Mouse (Mus musculus) granulocyte monocyte progenitor cell, adult 5-6 weeks (primary cell): Measurements from ENCODE around the gene Copa. TPM values are rescaled to one million over a fixed set of nuclear protein-coding genes. Genes with fewer than 3 reads are reported as not detected.

Experiments
- ATAC-seq: replicated peaks from 2 replicates; pipeline ENCODE4 v1.8.0; 2016; ENCODE audit warnings: mild to moderate bottlenecking, moderate TSS enrichment, inconsistent platforms; ENCODE audit not compliant: poor library complexity, severe bottlenecking
- total RNA-seq, 2 experiments: library from RNA; stranded (forward) in 1 of 2; stranded (reverse) in 1 of 2; fragments of 200-712, 200-1000 nt in 1 of 2; fragments of >200 nt in 1 of 2; fragmentation: Nextera tagmentation in 1 of 2; gene quantifications; 2 replicates each; pipeline ENCODE4 v1.2.3; 2014 to 2017

Copa gene
- total RNA-seq (2014; fragmentation: Nextera tagmentation): 183 and 188 TPM in 2 replicates
- total RNA-seq (2017): 175 and 184 TPM in 2 replicates

DNA sequence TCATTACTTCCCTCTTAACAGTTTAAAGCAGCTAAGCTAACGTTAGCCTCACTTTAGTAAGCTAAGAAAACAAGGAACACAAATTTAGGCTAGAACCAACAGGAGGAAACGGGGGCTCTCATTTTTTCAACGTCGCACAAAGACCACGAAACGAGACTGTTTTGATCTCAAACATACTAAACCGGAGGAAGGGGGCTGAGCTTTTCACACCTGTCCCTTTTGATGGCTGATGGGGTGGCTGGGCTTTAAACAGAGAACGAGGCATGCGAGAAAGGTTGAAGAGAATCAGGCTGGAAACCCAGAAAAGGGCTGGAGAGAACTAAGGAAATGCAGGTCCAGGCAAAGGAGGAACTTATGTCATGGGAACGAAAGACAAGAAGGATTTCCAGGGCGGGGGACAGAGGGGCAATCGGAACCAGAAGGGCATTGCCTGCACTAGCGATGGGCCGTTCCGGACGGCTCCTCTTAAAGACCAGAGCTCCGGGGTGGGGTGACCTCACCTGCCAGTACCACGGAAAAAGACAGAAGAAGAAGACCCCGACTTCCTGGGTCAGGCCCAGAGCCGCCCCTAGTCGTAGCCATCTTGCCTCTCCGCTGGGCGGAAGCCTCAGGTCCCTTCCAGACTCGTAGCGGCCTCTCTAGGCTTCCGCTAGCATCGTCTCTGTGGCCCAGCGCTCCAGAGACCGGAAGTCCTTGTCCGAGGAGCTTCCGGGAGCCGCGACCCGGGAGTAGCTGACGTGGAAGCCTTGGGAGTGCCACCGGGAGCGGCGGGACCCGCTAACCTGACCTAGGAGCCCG is at the start of gene Copa, which contains the start of gene Ncstn:
Copa (plus strand) TSS at position 429 of the 798 bp plus-strand sequence.
Ncstn (minus strand) TSS at position 695 of the 798 bp plus-strand sequence.
- ATAC-seq: peak; percentile 97

DNA sequence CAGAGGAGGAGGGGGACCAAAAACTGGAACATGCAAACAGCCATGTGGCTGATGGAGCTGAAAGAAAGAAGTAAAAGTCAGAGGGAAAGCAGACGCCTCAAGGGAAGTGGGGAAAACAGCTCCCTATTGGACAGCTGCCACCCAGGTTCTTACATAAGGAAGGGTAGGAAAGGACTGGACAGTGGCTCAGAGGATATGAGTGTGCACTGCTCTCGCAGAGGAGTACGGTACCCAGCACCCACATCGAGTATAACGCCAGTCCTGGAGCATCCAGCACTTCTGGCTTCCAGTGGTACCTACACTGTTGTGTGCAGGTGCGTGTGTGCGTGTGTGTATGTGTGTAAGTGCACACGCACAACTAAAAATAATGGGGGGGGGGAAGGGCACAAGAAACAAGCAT is 35.9 kb upstream of the Copa start:
- peak; percentile 64 for ATAC-seq

DNA sequence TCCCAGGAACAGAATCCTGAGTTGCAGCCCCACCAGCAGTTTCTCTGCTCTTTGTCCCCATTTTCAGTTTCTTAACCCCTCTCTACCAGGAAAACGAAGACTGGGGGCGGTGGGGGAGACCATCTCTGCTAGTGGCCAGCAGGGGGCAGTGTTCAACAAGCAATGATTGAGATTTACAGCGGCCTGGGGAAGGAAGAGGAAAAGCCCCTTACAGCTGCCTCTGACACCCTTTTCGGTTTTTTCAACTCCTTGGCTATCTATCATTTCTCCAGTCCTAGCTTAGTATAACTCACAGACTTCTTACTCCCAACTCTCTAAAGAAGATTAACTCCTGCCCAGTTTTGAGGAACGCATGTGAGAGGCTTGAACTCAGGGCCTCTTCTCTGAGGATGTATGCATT is 35.4 kb upstream of the Copa start:
- peak; percentile 84 for ATAC-seq

DNA sequence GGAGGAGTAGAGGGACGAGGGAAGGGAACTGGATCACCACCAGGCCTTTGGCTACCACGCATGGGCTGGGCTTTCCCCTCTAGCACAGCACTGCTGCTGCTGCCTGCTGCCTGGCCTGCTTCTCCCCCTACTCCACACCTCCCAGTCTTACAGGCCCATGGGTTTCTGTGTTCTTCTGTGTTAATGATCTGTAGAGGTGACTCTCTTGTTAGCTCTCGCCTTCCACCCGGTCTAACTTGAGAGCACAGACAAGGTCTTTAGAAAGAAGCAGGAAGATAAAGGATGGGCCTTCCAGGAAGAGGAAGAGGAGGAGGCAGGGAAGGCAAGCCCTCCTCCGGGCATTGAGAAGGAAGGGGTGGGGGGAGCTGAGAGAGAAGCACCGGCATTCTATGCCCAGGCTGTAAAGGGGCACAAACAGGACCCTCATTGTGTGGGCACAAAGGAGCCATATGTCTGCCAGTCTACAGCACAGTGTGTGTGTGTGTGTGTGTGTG is 34.0 kb upstream of the Copa start:
- ATAC-seq: no peak

DNA sequence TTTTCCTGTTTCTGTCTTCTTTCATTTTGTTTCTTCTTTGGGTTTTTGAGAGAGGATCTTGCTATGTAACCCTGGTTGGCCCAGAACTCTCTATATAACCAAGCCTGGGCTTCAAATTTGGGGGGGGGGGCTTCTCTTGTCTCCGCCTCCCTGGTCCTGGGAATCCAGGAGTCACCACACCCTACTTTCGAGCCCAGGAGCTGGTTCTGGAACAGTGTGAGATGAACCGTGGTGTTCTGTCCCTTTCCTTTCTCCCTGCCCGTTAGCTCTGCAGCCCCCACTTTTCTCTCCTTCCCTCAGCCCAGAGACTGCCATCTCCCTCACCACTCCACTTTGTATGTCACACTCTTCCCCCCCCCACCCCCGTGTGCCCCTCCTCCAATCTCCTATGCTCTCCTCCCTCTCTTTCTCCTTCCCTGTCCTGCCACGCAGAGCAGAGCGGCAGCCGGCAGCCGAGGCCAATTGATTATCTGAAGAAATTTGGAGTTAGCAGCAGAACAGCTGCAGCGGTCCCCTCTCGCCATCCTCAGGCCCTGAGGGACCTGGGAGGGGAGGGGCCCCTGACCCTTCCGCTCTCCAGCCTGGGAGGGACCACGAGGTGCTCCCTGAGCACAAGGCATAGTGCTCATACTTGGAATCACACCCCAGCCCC is 33.1 kb upstream of the Copa start:
- ATAC-seq: no peak

DNA sequence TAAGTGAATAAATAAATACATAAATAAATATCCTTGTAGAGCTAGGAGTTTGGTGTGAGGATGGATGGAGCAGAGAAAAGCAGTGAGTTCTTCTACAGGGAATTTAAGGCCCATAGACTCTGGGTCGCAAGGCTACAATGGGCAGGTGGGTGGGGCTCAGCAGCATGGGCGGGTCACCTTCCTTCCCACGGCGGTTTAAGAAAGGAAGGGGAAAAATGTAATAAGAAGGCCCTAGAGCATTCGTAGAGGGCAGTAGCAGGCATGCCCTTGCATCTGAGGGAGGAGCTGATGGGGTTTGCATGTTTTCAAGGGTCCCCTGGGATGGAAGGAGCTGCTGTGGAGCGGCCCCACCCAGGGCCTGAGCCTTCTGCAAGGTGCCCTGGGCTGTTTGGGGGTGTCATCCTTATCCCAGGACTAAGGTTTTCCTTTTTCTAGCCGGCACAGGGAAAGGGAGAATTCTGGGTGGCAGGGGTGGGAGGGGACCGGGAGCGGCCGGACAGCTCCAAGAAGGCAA is 29.5 kb upstream of the Copa start:
- no peak for ATAC-seq

DNA sequence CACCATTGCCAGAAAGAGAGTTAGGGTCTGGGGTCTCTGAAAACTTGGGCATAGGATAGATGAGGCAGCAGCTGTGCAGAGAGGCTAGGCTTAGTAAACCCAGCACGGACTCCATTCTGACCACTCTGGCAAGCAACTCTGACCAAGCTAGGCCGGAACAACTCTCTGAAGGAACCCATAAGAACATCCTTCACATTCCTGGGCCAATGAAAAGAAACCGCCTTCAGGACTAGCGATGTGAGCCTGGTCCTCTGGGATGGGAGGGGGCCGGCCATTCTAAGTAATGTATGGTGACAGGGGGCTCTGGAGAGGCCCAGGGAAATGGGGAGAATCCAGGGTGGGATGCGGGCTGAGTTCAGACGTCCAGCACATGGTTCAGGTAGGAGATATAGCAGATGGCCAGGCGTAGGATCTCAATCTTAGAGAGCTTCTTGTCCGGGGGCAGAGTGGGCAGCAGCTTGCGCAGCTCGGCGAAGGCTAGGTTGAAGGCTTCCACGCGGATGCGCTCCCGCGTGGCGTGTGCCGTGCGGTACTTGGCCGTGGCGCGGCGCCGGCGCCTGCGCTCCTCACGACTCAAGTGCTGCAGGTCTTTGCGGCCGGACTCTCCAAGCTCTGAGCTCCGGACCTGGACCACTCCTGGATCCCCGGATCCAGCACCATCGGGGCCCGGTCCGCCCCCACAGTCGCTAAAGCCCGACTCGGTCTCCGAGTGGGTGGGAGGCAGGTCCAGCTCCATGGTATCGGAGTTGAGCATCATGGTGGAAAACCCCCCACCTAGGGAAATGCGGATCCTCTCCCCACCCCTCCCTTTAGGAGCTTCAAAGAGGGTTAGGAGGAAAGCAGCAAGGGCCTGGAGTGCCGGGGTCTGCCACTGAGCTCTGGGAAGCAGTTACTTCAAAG is 28.5 kb upstream of the Copa start:
- ATAC-seq: peak; percentile 46

DNA sequence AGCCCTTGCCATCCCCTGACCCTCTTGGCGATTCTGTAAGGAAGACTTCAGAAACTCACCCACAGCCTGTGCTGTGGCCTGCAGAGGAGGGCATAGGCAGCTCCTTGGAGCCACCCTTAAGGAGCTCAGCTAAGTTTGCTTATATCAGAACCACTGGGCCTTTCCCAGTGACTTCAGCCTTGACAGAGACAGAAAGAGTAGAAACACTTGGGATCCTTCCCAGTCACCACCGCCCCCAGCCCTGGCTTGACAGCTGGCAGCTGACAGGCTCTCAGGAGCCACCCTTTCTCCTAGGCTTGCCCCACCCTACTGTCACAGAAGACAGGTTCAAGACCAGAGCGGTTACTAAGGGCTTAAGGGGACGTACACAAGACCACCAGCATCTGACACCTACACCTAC is 26.1 kb upstream of the Copa start:
- no peak for ATAC-seq

DNA sequence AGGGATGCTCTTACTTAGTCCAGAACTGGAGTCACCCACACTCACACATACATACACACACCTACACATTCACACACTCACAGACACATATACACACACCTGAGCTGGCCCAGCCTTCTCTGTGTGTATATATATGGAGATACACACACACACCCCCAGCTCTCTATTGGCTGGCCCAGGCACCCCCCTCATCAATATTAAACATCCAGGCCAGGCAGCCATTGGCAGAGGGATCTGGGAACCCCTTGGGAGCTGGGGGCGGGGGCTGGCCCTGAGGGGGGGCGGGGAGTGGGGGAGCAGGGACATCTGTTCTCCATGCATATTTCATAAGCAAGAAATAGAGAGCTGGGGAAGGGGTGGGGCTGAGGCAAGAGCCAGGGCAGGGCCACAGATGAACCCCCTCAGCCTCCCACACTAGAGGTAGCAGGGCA is 24.8 kb upstream of the Copa start, which contains the start of gene Nhlh1:
Nhlh1 (minus strand) TSS at position 83 of the 431 bp plus-strand sequence.
- ATAC-seq: no peak

DNA sequence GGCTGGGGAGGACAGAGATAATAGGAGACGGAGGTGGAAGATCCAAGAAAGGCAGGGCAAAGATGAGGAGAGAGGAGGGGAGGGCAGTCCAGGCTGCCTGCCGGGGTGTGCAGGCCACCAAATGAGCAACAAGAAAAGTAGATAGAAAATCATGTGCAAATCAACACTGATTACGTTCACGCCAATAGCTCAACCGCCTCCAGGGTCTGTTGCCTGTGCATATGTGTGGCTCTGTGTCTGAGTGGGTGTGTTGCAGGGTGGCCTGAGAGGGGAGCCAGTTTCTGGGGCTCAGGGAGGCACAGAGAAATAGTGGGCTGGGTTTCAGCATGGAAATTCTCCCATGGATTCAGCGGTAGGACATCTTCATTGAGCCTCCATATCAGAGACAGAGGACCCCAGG is 24.0 kb upstream of the Copa start:
- no peak for ATAC-seq

DNA sequence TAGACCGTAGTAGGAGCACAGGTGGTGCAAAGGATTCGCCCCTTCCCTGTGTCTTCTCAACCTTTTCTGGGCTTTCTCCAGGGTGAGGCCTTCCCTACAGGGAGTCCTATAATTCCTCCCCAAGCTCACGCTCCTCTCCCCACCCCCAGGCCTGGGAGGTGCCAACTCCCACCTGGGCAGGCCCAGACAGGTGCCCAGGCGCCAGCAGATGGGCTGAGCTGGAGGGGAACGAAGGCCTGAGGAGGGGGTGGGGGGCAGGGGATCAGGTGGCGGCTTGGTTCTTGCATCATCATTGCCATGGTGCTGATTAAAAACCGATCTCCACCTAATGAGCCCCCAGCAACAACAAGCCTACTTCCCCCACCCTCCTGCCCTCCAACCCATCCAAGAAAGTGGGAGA is 23.5 kb upstream of the Copa start:
- no peak for ATAC-seq

DNA sequence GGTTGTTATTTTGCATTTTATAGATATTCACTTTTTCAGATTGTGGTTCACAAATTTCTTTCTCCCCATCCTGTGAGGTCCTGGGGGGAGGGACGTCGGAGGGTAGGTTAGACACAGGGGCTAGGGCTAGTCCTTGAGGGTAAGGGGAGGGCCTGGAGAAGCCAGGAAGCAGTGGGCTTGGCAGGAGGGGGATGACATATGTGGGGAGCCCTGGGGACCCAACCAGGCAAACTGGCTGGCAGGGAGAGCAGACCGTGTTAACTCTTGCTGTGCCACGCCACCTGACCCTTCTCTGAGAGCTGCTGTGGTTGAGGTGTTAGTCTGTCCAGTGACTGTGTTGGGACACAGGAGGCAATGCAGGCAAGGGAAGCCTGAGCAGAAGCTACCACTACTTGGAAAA is 21.7 kb upstream of the Copa start:
- no peak for ATAC-seq

DNA sequence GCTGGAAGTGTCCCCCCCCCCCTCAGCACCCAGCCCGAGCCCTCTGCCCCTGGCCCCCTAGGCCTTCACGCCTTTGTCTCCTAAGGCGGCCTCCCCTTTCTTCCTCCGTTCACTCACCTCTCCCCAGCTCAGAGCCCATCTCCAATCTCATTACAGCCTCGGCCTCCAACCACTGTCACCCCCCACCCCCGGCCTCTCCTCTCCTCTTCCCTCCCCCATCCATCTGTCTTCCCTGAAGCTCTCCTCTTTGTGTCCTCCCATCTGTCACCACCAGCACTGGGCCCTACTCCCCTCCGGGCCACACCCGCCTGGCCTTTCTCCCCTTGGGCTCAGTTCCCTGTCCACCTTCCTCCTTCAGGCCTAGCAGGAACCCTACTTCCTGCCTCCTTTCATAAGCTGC is 21.1 kb upstream of the Copa start:
- no peak for ATAC-seq

DNA sequence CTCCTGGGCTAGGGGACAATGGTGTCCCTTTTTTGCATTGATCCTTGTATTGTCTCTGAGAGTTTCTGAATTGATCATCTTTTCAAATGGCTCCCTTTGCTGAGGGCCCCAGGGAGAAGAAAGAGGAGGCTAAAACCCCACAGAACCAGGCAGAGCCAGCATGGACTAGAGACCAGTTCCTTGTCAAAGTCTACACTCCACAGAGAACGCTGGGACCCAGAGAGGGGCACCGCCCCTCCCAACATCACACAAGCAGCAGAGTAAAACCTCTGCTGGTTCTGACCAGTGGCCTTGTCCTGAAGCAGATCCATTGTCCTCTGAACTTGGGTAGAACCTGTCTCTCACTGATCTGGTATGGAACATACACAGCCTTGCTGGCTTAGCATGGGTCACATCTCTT is 20.2 kb upstream of the Copa start:
- no peak for ATAC-seq

DNA sequence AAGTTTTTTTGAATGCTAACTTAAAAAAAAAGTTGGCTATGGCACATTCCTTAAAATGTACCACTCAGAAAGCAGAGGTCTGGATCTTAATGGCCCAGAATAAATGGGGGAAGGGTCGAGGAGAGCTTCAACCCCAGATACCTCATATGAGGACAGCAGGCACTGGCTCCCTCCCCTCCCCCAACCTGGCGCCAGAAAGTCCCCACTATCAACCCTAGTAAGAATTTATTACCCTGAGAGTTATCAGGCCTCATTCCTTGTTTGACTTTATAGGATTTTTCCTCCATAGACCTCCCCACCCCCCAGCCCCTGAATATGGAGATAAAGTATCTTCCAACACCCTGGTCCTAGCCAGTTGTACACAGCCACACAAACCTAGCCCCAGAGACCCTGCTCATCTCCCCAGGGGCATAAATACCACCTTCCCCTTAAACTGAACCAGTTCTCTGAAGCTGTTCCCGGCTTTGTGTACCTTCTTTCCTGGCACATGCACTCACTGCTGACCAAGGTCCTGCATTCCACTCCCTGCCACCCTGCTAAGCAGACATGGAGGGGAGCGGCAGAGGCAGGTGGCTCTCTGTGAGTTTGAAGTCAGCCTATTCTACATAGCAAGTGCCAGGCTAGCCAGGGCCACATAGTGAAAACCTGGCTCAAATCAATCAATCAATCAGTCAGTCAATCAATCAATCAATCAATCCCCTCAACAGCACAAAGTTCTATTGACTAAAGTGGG is 18.9 kb upstream of the Copa start:
- ATAC-seq: no peak

DNA sequence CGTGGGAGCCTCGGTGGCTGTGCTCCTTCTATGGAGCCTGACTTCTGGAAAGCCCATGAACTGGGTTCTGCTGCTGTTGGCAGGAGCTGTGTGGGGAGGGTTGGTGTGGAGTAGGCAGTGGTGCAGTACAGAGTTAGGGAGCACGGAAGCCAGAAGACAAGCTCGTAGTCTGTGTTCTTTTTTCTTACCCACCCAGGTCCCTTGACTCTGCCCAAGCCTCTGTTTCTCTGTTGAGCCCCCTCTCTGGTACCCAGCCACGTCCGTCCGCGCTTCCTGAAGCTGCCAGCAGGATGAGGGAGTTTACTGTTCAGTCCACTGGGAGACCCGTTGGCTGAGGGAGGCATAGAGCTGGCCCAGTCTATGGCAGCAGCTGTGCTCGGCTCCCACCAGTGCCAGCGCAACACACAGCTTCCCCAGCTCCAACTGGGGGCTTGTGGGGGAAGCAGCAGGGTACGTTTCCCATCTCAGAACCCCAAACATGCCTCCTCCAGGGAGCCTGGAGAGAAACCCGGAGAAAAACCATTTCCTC is 17.7 kb upstream of the Copa start:
- ATAC-seq: no peak

DNA sequence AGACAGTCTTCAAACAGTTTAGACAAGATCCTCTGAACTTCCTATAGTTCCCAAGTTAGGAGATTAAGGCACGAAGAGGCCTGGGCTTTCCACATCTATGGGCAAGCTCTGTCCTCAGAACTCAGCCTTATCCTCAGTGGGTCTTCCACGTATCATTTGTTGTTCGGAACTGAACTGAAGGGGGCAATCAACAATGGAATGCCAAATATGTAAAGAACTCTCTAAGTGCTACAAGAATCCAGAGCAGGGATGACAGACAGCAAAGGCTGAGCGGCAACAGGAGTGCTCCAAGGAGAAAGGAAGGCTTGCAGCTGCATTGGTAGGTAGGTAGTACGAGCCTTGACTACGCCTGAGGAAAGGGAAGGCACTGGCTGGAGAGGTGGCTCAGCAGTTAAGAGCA is 12.1 kb upstream of the Copa start:
- no peak for ATAC-seq

DNA sequence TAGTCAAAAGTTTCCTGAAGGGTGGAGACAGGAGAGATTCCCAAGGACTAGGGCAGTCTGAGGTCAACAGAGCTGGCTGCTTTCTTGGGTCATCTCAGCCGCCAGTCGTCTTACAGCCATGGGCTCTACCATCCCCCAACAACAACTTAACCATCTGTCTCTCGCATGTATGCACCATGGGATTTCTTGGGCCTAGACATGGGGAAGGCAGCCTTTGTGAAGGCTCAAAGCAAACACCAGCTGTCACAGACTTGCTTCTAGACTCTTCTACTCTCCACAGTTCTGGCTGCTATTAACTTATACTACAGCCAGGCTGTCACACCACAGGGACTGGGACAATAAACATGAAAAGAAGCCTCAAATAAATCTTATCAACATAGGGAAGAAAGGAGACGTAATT is 10.8 kb upstream of the Copa start:
- ATAC-seq: no peak

DNA sequence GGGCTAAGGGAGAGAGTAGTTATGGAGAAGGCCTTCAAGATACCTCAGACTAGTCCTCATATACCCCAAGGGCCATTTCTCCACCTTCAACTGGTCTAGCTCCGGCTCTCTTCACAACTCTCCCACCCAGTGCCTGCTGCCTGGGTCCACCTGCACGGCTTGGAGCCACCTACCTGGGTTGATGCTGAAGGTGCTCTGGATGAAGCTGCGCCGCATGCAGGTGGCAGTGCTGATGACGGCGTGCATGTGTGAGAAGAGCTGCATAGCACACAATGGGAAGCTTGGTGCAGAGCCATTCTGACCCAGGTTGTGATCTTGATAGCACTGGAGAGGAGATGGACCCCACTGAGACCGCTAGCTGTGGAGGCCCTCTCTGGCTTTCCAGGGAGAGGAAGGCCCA is 9.7 kb upstream of the Copa start:
- no peak for ATAC-seq
